Mouse (Mus musculus): ENCODE measurements around the gene Tlx1. TPM values are rescaled to one million over a fixed set of nuclear protein-coding genes. Genes with fewer than 3 reads are reported as not detected.

Tlx1 gene
- total RNA-seq (2022): not detected

- no peak for DNase-seq (ENCODE audit: low spot score in 2 of 2)
Measured at GRCm38 (mm10) chr19:45150490-45151181, at the start of gene Tlx1. TSS of gene Tlx1 (plus strand) at chr19:45150680.

- DNase-seq (ENCODE audit: low spot score in 2 of 2): no peak
Measured at GRCm38 (mm10) chr19:45105591-45105990, 44.9 kb upstream of the Tlx1 start.

GRCm38 (mm10) chr19:45106689-45107088 is 43.8 kb upstream of the Tlx1 start:
- DNase-seq (ENCODE audit: low spot score in 2 of 2): no peak

- no peak for DNase-seq (ENCODE audit: low spot score in 2 of 2)
Measured at GRCm38 (mm10) chr19:45110681-45111080, 39.8 kb upstream of the Tlx1 start.

GRCm38 (mm10) chr19:45112444-45112843 is 38.0 kb upstream of the Tlx1 start:
- DNase-seq (ENCODE audit: low spot score in 2 of 2): no peak

GRCm38 (mm10) chr19:45113791-45114460 is 36.6 kb upstream of the Tlx1 start:
- no peak for DNase-seq (ENCODE audit: low spot score in 2 of 2)

- no peak for DNase-seq (ENCODE audit: low spot score in 2 of 2)
Measured at GRCm38 (mm10) chr19:45114772-45115171, 35.7 kb upstream of the Tlx1 start.

- peak; percentile 9 to 20 for DNase-seq (ENCODE audit: low spot score in 2 of 2)
Measured at GRCm38 (mm10) chr19:45116798-45117197, 33.7 kb upstream of the Tlx1 start.

- DNase-seq (ENCODE audit: low spot score in 2 of 2): no peak
Measured at GRCm38 (mm10) chr19:45131966-45132628, 18.4 kb upstream of the Tlx1 start.

- DNase-seq (ENCODE audit: low spot score in 2 of 2): no peak
Measured at GRCm38 (mm10) chr19:45142531-45142930, 7.9 kb upstream of the Tlx1 start.

GRCm38 (mm10) chr19:45143214-45143895 is 7.1 kb upstream of the Tlx1 start:
- DNase-seq (ENCODE audit: low spot score in 2 of 2): no peak

GRCm38 (mm10) chr19:45147071-45147470 is 3.4 kb upstream of the Tlx1 start:
- no peak for DNase-seq (ENCODE audit: low spot score in 2 of 2)

GRCm38 (mm10) chr19:45151361-45152182 is 1.1 kb downstream of the Tlx1 start:
- no peak for DNase-seq (ENCODE audit: low spot score in 2 of 2)

- DNase-seq (ENCODE audit: low spot score in 2 of 2): no peak
Measured at GRCm38 (mm10) chr19:45152183-45152650, 1.7 kb downstream of the Tlx1 start.

GRCm38 (mm10) chr19:45153311-45154058 is 3.0 kb downstream of the Tlx1 start:
- no peak for DNase-seq (ENCODE audit: low spot score in 2 of 2)

GRCm38 (mm10) chr19:45154059-45154386 is 3.5 kb downstream of the Tlx1 start:
- no peak for DNase-seq (ENCODE audit: low spot score in 2 of 2)

- no peak for DNase-seq (ENCODE audit: low spot score in 2 of 2)
Measured at GRCm38 (mm10) chr19:45154521-45154920, 4.0 kb downstream of the Tlx1 start.

- no peak for DNase-seq (ENCODE audit: low spot score in 2 of 2)
Measured at GRCm38 (mm10) chr19:45155141-45155790, 4.8 kb downstream of the Tlx1 start.

- no peak for DNase-seq (ENCODE audit: low spot score in 2 of 2)
Measured at GRCm38 (mm10) chr19:45155791-45156186, 5.3 kb downstream of the Tlx1 start.

GRCm38 (mm10) chr19:45156381-45156780 is 5.9 kb downstream of the Tlx1 start:
- DNase-seq (ENCODE audit: low spot score in 2 of 2): no peak
